Mouse (Mus musculus): ENCODE data around the gene Vcl. TPM values are rescaled to one million over a fixed set of nuclear protein-coding genes. Genes with fewer than 3 reads are reported as not detected.

Gene Vcl
- 10 to 100 TPM; 50.5 to 51.4 TPM for total RNA-seq (2023)

GRCm38 (mm10) chr14:20928848-20929745 is at the start of gene Vcl:
TSS of gene Vcl (plus strand) at chr14:20929398.

GRCm38 (mm10) chr14:21052112-21052780 is 123.0 kb downstream of the Vcl start, which contains the start of the genes Ap3m1 and Adk:
TSS of gene Ap3m1 (minus strand) at chr14:21052508.
TSS of gene Adk (plus strand) at chr14:21052574.

Other genes with a start within 250 kb of the Vcl start
- gene Fut11, start 234.4 kb upstream of the Vcl start, total RNA-seq (2023), result 1 to 10 TPM; 9.9 TPM
- gene Chchd1, start 226.4 kb upstream of the Vcl start, total RNA-seq (2023), result 10 to 100 TPM; 30.4 to 31.4 TPM
- gene Zswim8, start 221.8 kb upstream of the Vcl start, total RNA-seq (2023), result 100 to 1,000 TPM; 138 to 141 TPM
- gene Ndst2, start 194.8 kb upstream of the Vcl start, total RNA-seq (2023), result 10 to 100 TPM; 53.9 to 61.4 TPM
- gene Camk2g, start 135.3 kb upstream of the Vcl start, total RNA-seq (2023), result 10 to 100 TPM; 23.7 to 24.2 TPM
- gene Plau, start 92.7 kb upstream of the Vcl start, total RNA-seq (2023), result 1 to 10 TPM; 8.4 to 9.1 TPM
- gene Ap3m1, start 123.1 kb downstream of the Vcl start, total RNA-seq (2023), result 10 to 100 TPM; 66.5 to 81.7 TPM
- 10 to 100 TPM; 24.3 to 30.9 TPM for gene Adk, start 123.2 kb downstream of the Vcl start, total RNA-seq (2023)